Mouse (Mus musculus) gastrocnemius, adult 8-10 months (tissue): ENCODE measurements at regions not wholly inside any gene's neighbourhood (a gene's known extent, or its start where the extent isn't known, plus 50 kb on each side); places are given as distances from the start of the nearest gene placed in this dataset.
"Not testable (repeated sequence)": the region's sequence is repeated elsewhere in the genome, so short reads cannot be mapped to it uniquely, and the experiment has no call there.

Experiments
- DNase-seq, 2 experiments: peaks; one replicate each; pipeline ENCODE4 v3.0.0; 2022; ENCODE audit warnings: low spot score in 2 of 2

DNA sequence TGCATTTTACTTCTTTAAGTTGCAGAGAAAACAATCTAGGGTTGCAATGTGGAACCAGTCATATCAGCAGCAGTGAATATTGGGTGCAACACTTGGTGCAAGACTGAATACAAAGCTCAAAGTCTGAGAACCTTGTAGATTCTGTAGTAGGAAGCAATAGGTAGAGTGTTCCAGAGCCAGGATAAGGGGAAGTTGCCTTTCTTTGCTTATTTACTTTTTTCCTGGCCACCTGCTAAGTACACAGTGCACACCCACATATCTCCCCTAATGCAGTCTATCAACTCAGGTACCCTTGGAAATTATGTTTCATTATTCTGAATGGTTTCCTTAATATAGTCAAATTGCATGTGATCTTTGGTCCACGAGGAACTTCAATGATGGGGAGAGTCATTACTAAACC is 464.9 kb downstream of the Inhba start:
- no peak for DNase-seq

DNA sequence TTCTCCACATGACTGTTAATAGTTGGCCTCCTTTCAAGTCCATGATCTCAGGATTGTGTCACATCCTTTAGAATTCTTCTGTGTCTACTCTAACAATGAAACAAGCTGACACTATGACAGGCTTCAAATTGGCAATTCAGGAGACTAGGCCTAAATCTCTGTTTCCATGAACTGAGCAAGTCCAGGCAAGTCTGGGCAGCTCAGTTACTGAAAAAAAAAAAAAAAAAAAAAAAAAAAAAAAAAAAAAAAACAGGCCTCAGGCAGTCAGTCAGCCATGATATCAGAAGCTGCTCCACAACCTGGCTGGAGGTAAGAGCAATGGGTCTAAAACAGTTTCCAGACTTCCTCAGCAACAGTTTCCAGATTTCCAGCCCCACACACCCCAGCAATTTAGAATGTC is 475.6 kb downstream of the Inhba start:
- DNase-seq = no peak

DNA sequence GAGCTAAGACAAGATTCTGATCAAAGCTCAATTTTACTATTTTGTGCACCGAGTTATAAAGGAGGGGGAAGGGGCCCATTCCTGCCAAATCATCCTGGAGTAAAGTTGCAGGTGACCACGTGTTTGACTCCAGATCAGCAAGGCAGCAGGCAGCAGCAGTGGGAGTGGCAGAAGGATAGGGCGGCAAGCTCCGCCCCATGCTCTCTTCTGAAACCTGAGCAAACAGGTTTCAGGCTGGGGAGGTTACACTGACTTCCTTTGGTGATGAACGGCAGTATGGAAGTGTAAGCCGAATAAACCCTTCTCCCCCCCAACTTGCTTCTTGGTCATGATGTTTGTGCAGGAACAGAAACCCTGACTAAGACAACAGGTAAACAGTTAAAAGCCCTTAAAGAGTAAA is 479.0 kb downstream of the Inhba start:
- DNase-seq = not testable (repeated sequence)

DNA sequence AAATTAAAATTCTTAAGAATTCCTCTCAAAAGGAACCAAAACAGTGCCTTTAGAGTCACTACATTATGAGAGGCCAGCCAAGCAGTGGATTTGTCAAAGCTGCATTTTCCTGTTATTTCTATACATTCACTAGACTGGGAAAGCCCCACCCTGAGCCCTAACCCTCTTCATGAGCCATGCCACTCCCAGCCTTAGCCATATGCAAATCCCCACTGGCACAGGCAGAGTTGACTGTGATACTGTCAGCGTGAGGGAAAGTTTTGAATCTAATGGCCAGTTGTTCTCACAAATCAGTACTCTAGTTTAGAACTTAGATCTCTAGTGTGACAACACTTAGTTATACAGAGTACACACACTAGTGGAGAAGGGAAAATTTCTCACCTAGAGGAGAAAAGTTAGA is 486.4 kb downstream of the Inhba start:
- DNase-seq = no peak

DNA sequence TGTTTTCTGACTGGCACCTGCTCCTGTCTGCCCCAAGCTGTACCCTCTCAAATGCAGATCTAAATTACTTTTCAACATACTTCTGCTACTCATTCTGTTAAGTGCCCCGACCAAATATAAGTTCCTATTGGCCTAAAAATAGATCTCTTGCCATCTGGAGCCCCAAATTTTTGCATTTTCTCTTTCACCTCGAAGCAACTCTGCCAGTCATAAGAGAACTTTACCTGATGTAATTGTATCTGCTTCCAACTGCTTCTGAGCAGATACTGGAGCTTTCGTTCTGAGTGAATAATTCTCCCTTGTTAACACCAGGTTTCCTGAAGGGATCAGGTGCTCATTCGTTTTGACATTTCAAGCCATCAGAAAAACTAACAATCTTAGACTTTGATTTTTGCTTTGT is 501.2 kb downstream of the Inhba start:
- no peak for DNase-seq

DNA sequence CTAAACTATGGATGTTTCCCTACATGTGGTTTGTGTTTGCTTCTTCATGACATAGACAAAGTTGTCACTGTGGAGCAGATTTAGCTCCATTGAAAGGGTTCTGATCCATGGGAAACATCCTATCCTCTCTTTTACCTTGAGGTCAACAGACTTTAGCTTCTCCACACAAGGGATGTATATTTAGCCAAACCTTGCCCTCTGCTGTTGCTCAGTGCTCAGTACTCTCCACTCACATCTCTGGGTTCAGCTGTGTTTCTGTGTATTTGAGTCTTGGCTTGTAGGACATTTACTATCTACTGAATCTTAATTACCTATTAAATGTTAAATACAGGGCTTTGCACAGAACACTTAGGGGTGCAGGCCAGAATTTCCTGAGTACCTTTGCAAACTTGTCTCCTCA is 503.5 kb downstream of the Inhba start:
- no peak for DNase-seq

DNA sequence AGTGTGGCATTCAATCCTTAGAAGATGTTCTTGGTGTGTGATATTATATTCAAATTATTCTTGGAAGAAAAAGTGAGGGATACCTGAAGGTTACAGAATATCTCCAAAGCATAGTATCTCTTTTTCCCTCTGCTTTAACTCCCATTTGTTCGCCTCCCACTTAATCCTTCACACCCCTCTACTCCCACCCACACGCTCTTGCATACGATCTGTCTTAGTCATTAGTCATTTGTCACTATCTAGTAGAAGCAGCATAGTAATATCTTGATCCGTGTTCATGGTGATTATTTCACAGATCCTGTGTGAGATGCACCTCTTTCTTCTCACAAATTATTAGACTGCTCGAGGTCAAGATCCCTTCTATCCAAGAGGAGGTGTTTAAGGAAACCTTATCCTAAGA is 517.4 kb downstream of the Inhba start:
- DNase-seq = no peak

DNA sequence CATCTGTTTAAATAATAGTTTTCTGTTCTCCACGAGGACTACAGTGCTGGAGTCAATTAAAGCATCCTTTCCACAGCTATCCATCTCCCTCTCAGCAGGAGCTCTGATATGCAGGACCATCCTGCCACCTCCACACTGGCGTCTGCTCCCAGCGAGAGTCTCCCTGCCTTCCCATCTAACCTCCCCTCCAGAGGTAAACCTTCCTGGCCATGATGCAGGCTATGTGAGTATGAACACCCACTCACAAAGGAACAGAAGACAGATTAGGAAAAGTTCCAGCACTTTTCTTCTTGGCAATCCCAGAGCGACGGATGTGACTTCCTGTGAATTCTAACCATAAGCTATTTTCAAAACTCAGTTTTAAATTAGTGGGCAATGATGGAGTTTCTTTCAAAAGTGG is 532.1 kb downstream of the Inhba start:
- DNase-seq = no peak

DNA sequence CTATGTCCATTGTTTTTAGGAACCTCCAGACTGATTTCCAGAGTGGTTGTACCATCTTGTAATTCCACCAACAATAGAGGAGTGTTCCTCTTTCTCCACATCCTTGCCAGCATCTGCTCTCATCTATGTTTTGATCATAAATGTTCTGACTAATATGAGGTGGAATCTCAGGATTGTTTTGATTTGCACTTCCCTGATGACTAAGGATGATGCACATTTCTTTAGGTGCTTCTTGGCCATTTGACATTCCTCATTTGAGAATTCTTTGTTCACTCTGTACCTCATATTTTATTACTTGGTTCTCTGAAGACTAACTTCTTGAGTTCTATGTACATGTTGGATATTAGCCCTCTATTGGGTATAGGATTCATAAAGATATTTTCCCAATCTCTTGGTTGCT is 538.4 kb downstream of the Inhba start:
- no peak for DNase-seq

DNA sequence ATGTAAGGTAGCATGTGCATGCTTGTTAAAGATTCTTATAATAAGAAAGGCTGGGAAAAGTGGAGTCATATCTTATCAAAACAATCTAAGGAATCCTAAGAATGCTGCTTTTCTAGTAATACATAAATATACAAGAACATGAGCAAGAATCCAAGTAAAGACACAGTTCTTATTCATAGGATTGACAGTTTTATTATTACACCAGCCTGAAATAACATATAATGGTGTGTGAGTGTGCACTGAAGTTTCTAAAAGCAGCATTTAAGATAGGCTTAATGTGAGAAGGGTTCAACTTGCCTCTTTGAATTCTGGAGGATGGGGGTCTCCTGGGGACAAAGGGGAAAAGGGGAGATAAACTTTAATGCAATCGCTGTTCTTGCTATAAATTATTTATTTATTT is 553.3 kb downstream of the Inhba start:
- DNase-seq = no peak

DNA sequence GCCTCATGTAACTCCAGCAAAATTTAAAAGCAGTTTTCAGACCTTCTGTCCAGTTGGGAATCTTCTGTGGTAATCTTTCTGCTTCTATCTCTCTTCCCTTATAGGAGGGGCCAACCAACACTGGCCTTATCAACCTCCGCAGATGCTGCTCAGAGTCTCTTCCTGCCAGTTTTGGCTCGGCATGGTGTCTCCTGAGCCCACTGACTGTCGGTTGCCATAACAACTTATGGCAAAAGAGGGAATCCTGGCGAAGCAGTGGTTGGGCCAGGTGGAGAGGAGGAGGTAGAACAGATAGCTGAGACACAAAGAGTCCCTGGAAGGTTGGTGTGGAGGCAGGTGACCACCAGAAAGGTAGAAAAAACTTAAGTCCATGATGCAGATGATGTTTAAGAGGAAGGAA is 562.4 kb downstream of the Inhba start:
- no peak for DNase-seq

DNA sequence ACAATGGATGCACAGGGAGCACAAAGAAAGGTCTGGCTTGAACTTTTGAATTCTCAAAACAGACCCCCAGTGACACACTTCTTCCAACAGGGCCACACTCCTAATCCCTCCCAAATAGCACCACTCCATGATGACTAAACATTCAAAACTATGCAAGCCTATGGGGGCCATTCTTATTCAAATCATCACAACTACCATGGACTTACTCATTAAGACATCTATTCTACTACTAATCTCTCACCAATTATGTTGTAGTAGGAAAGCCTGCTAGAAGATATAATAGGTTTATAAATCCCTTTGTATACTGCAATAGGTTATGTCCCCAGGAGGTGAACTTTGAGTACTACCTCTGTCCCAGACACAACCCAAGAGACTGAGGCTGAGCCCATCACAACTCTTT is 574.6 kb downstream of the Inhba start:
- no peak for DNase-seq

DNA sequence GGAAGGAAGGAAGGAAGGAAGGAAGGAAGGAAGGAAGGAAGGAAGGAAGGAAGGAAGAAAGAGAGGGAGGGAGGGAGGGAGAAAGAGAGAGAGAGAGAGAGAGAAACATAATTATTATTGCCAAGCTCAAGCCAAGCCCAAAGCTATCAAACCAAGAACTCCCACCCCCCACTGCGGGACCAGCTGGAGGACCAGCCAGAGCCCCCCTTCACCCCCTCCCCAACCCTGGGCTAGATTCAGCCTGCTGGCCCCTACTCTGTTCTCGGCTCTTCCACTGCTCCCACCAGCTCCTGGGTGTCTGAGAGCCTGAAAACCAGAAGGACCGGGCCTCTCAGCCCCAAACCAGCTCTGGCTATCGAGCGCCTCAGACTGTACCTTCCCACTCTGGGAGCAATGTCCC is 608.1 kb downstream of the Inhba start:
- DNase-seq = no peak

DNA sequence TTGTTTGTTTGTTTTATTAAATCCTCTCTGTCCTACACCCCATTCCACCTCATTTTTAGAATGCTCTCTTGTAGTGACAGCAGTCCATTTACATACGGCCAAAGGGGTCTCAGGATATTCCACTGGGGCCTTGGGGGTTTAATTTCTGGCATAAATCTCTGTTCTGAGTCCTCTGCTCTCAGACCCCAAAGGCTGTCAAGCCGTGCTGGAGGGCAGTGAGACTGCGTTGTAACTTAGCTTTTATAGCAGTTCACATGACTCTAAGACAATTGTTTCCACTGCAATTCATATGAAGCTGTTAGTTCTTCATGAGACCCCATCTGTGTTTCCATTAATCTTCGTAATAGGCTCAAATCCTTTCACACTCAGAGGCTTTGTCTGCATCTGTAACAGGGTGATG is 614.9 kb downstream of the Inhba start:
- DNase-seq = no peak

DNA sequence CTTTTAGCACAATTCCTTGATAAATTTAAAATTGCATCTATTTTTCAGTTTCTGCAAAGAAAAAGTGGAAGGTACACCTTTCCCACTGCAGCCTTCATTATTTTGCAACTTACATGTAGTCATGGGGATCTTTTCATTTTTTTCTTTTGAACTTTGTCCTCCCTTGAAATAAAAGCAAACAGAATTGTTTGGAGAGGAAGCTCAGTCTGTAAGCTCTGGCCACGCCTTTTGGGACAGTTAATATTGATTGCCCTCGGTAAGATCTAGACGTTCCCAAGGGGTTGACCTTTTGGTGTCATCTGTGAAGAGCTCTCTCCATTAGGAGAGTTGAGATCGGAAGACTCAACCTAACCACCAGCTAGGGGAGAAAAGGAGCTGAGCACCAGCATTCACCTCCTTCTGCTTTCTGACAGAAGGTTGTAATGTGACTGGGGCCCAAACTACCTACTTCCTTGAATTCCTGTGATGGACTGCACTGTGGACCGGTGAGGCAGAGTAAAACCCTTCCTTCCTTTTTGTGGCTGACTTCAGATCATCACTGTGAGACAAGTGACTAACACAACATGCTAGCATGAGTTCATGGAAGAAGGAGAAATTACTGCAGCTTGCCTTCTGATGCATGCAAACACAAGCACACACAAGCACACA is 621.9 kb downstream of the Inhba start:
- DNase-seq = no peak

DNA sequence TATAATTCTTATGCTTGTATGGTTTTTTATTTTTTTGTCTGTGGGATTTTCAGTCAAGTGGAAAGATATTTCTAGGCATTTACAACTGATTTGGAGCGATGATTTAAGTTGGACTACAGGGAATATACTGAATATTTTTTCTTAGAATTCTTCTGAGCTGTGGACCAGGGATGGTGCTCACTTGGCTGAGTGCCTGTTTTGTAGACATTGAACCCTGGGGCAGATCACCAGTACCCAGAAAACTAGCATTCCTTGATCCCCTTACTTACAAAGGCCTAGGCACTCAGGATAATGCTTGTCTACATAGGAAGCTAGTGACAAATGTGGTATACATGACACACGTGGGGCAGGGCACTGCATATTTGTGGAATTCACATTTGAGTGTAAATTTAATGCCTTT is 624.6 kb downstream of the Inhba start:
- DNase-seq = no peak

DNA sequence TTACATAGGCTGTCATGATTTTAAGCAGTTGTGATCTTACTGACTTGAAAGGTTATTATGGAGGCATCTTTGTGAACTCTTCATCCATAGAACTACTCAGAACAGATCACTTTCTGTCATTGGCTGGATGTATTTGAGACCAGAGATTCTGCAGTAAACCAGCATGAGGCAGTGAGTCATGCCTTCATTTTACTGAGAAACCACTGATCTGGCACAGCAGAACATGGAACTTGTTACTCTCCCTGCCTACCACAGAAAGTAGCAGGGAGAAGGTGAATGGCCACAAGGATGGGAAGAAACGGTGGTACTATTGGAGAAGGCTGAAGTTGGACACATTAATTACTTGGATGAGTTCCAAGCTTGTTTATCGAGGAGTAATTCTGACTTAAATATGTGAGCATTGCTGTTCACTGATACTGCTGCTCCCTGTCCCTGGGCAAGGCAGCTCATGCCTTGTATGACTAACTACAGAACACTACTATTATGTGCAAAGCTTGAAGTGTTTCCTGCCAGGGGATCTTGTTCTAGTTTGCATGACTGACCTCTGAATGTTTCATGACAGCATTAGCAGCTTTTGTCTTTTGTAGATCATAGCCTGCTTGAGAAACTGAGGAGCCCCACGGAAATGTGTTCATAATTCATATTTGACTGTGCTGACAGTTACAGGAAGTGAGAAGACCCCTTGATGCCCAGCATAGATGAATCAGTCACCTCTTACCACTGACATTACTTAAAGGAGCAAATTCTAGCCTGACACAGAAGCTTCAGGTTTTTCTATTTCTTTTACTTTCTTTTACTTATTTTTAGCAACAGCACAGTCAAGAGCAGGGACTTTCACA is 630.2 kb downstream of the Inhba start:
- DNase-seq = no peak

DNA sequence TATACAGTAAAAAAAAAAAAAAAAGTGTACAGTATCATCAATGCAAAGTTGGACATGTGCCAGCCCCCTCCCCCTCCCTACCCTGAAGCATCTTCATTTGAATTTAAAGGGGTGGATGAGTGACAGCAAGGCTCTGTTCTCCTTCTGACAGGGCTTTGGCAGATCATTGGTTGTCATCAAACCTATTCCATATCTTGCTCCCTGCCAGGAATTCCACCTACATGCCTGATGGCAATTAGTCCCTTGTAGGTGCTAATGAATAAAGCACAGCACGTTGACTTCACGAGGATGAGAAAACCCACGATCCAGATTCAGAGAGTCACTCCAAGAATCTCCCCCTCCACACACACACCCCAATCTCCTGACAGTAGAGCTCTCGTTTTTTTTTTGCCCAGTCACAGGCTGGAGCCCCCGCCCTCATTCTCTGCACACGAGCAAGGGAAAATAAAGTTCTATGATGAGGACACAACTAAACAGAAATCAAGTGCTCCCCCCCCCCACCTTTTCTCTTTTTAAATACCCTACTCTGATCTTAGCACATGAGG is 630.9 kb downstream of the Inhba start:
- no peak for DNase-seq

DNA sequence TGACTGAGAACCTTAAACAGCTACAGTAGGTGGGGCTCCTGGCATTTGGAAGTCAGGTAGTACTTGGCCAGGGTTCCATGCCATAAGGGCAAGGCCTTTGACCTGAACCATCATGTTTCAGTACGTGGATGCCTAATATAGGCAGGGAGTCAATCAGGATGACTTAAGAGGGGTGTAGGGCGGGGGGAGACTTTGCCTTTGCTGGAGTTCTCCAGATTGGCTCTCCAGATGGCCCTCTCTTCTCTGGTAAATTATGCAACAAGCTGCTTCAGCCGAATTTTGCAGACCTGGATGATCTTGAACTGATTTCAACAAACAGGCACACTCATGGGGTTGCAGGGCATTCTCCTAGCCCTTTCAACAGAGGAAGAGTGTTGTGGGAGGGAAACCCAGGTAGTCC is 633.7 kb downstream of the Inhba start:
- DNase-seq = no peak

DNA sequence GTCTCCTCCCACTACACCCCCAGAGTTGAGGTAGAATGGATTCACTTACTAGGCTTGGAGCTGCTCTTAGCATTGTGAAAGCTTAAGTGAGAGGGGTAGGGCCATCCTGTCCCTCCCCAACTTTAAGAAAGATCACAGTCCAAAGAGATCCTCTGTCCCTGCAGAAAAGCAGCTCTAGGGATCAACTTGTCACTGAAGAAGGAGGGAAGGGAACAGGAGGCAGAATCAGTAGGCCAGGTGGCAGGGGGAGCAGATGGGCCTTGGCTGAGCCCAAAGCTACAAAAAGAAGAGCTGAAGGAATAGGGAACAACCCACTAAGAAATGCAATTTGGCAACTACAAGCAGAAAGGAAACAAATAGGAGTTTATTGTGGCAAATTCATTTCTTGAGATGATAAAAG is 634.4 kb downstream of the Inhba start:
- no peak for DNase-seq

DNA sequence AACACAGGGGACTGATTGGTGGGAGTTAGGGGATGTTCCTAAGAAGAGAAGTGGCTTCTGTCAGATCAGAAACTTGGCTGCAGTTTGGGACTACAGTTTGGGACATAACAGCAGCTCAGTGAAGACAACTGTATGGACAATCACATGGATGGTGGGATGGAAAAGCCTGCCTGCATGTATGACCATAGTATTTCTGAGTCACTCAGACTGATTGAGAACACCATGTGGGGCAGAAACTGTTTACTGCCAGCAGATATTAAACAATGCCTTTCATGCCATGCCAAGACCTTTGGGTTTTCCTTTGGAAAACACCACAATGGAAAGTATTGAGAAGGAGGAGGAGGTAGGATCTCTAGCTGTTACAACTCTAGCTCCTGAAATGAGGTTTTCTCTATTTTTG is 635.0 kb downstream of the Inhba start:
- no peak for DNase-seq

DNA sequence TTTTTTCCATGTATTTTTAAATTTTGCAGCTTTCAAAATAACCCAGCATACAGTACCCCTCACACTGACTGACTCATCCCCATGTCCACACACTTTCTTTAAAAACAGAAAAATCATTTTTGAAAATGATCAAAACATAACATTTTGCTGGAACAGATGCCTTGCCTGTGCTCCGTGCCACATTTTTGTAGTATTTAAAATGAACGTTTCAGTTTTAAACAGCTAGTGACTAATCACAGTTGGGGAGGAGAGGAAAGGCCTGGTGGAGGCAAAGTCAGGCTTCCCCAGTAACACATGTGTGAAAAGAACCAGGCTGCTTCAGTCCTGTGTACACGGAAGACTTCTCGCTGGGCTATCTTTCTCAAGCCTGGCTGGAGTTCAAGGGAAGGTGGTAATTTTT is 644.5 kb downstream of the Inhba start:
- DNase-seq = no peak

DNA sequence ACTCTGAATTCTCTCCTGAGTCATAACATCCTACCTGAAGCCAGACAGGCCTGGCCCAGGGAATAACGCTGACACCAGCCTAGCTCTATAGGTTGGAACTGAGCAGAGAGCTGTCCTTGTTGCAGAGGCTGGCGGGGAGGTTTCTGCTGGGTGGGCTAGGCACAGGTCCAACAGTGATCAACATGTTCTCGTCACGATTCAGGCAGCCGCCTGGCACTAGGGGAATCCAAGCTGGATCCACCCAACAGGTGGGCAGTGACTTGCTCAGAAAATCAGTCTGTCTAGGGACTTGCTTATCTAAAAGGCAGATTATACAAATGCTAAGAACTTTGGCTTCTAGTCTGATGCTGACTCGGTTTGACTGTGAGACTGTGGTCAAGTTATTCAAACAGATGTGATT is 648.2 kb downstream of the Inhba start:
- DNase-seq = no peak
